Mouse (Mus musculus) adrenal gland, postnatal 4 days (tissue): ENCODE measurements around the gene Pfas. TPM values are rescaled to one million over a fixed set of nuclear protein-coding genes. Genes with fewer than 3 reads are reported as not detected.
A peak's percentile ranks its signal among the peaks of the same experiment; 100 is the strongest.
"Not testable (repeated sequence)": the region's sequence is repeated elsewhere in the genome, so short reads cannot be mapped to it uniquely, and the experiment has no call there.

Experiments
- DNase-seq, 2 experiments: peaks; one replicate each; pipeline ENCODE4 v3.0.0; 2021 to 2022; ENCODE audit warnings: low spot score in 2 of 2, mixed read lengths in 2 of 2
- total RNA-seq, 2 experiments: library from RNA; stranded (reverse); gene quantifications; 2 replicates each; pipeline ENCODE4 v1.2.3; 2021

Gene Pfas
- total RNA-seq, 2 experiments from 2014 or later = 37.5 to 42.3 TPM

DNA sequence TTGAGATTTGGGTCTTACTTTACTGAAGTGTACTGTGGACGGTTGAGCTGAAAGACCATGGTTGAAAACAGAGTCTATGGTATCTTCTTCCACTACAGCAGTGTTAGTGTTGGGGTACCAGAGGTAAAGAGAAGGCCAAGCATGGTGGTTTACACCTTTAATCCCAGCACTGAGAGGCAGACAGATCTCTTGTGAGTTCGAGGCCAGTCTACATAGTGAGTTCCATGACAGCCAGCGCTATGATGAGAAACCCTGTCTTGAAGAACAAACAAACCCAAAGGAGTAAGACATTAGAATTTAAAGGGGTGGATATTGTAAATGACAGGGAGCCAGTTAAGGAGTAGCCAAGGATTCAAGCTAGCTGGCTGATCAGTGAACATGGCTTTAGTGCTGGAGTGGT lies 8.5 kb upstream of the Pfas start:
- DNase-seq = no peak

DNA sequence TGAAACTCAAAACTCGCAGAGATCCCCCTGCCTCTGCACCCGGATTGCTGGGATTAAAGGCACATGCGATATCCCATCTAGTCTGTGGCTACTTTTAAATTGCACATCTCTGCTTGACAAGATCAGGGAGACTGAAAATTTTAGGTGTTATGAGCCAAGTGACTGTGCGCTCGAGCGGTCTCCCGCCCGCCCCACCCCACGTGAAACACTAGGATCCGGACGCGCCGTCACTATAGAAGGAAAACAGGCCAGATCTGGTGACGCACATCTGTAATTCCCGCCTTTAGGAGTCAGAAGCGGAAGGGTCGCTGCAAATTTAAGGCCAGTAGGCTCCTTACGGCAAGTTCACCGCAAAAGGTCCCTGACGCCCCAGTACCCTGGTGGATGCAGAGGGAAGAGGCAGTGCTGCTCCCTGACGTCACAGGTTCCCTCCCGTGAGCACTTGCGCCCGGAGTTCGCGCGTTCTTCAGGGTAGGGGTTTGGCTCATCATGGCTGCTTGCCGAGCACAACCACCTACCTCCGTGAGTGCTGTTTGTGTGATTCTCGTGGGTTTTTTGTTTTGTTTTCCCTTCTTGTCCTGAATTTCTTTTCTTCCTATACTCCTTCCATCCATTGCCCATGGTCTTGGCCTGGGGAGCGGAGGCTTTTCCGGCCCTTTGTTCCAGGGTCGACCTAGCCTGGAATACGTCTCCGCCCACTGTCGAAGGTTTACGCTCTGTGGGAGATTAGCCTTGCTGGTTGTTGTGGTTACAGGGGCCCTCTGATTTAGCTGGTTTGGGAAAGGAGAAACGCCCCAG lies 7.6 kb upstream of the Pfas start, which contains the start of gene Ctc1:
Gene Ctc1, plus strand, starts transcription at position 268 of the 798 bp plus-strand sequence.
- DNase-seq = peak; percentile 68 to 82

DNA sequence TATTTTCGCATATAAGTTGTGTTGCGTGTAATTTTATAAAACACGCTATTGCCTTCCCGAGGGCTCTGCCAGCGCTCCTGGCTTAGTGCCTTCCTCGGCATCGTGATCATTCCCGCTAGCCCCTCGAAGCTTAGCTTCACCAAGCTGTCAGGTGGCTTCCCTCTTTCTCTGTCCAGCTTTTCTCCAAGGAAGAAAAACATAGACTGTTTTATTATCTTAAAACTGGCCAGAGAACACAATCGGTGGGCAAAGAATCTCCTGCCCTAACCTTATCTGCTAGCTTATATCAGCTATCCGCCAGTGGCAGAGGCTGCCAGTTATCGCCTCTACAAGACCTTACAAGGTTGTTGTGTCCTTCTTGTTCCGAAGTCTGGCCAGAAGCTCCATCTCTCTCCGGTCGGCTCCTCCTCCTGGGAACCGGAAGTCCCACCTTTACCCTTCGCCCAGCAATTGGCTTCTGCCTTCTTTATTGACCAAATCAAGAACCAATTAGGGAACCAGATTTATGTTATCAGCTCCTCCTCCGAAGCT lies 3.9 kb upstream of the Pfas start:
- peak; percentile 32 to 72 for DNase-seq

DNA sequence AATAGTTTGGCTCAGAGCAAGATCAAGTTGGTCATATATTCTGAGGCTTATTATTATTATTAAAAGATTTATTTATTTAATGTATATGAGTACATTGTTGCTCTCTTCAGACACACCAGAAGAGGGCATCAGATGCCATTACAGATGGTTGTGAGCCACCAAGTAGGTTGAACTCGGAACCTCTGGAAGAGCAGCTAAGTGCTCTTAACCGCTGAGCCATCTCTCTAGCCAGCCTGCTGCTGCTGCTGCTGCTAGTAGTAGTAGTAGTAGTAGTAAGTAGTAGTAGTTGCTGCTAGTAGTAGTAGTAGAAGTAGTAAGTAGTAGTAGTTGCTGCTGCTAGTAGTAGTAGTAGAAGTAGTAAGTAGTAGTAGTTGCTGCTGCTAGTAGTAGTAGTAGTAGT lies 3.2 kb upstream of the Pfas start:
- DNase-seq = not testable (repeated sequence)

DNA sequence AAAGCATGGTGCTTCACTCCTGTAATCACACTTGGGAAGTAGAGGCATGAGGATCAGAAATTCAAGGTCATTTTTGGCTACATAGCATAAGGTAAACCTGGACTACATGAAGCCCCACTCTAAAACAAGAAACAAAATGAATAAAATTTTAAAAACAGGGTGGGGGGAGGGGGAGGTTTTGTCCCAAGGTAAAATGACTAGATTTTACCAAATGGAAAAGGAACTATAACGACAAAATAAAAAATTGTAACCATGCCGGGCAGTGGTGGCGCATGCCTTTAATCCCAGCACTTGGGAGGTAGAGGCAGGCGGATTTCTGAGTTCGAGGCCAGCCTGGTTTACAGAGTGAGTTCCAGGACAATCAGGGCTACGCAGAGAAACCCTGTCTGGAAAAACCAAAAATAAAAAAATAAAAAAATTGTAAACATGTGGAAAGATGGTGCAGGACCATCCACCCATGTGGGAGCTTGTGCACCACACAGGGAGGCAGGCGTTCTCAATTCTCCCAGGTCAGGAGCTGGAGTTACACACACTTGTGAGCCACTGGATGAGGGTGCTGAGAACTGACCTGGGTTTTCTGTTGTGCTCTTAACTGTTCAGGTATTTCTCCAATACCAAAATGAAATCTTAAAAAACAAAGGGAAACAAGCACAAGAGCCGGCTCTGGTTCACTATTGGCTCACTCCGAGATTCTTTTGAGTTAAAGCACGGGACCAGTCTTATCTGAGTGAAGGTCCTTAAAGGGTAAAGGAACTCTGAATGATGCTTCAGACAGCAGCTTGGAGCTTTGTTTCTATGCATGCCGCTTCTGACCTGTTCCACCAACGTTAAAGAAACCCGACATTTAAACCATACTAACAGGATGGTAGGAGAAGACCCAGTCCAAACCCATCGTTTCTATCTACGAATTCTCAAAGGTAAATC lies 2.4 kb upstream of the Pfas start:
- DNase-seq = no peak

DNA sequence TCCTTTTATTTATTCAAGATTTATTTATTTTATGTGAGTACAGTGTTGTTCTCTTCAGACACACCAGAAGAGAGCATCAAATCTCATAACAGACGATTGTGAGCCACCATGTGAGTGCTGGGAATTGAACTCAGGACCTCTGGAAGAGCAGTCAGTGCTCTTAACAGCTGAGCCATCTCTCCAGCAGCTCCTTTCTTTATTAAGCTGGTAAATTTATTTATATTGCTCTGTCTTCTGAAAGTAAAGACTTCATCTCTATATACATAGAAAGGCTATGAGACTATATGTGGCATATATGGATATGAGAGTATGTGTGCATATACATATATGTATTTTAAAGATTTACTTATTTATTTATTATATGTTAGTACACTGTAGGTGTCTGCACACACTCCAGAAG lies 1.2 kb upstream of the Pfas start:
- DNase-seq = no peak

DNA sequence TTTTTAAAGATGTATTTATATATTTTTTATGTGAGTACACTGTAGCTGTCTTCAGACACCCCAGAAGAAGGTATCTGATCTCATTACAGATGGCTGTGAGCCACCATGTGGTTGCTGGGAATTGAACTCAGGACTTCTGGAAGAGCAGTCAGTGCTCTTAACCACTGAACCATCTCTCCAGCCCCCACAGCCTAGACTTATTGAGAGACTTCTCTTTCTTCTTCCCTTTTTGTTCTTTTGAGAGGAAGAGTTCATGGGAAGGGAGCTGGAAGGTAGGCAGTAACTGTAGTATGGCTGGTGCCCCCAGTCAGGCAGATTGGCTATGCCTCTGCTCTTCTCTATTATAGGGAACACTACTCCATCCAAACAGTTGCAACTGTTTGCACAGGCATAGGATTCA lies 1.7 kb downstream of the Pfas start:
- DNase-seq = not testable (repeated sequence)

DNA sequence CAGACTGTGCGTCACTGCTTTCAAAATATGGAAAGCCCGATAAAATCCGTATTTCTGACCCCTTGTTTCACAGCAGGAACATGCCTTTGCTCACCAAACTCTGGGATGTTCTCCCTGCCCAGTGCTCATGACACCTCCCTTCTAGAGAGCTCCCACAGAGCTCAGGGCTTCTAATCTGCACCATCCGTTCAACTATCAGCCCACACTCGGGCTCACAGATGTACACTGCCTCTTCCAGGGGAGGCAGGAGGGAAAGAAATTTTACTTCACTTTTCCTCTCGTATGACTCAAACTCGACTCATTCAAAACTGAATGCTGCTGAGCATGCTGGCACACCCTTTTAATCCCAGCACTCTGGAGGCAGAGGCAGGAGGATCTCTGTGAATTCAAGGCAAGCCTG lies 3.1 kb downstream of the Pfas start:
- no peak for DNase-seq

DNA sequence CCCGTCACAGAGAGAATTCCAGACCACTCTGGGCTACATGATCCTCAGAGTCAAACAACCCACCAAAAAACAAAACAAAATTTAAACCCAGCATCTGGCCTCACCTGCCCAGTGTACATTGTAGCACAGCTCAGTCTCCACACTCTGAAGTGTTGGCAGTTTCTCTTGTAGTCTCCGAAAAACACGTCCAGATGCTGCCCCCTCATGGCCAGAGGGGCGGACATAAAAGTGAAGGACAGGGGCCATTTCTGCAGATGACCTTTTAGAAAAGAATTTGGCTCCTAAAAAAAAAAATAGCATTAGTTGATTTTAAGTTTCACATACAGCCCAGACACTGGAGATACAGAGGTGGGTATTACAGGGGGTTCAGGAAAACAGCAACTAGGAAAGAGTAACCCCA lies 4.7 kb downstream of the Pfas start:
- peak in 1 of 2 experiments; percentile 39 for DNase-seq

DNA sequence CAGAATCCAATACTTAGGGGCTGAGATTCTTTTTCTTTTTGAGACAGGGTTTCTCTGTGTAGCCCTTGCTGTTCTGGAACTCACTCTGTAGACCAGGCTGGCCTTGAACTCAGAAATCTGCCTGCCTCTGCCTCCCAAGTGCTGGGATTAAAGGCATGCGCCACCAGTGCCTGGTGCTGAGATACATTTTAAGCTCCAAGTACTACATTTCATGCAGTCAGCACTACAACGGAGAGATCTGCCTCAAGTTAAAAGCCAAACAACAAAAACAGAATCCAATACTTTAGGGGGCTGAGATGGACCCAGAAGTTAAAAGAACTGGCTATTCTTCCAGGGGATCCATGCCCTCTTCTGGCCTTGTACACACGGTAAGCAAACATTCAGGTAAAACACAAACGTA lies 5.5 kb downstream of the Pfas start:
- DNase-seq = not testable (repeated sequence)

DNA sequence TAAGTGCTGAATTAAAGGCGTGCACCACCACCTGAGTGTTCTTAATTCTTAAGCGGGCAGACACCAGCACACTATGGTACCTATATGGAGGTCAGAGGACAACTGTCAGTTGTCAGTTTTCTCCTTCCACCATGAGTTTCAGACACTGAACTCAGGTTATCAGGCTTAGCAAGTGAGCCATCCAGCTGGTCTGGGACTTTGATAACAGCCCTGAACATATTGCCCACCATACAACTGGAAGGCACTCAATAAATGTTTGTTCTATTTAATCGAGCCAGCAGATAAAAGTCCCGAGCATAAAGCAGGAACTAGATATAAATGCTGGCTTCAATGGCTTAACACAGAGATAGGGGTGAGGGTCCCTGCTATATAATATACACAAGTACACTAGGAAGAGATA lies 11.2 kb downstream of the Pfas start:
- no peak for DNase-seq

DNA sequence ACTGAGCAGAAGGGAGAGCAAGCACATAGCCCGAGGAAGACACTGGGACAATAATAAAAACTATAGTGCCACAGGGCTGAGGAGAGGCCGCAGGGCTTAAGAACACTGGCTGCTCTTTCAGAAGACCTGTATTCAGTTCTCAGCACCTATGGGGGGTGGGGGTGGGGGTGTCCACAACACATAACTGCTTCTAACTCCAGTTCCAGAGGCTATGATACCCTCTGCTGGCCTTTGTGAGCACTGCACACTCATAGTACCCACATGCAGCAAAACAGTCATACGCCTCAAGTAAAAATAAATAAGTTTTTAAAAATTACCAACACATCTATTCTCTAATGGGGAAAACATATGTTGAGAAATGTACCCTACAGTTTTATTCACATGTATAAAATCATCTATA lies 13.9 kb downstream of the Pfas start:
- no peak for DNase-seq

DNA sequence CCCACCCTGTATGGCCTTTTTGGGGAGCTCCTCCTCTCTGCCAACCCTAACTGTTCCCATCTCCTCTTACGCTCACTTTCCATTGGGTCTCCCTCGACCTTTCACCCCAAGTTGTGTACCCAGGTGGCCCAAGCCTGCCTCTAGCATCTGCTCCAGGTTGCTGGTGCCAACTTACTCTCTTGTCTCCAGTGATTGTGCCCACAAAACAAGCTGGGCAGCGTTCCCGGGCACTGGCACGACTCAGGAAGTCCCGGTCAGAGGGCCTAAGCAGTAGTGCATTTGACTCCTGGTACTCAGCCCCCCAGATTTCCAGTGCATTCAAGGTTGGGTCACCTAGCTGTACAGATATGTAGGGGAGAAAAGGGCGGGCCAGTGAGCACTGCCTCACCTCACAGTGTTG lies 15.1 kb downstream of the Pfas start:
- DNase-seq = no peak

DNA sequence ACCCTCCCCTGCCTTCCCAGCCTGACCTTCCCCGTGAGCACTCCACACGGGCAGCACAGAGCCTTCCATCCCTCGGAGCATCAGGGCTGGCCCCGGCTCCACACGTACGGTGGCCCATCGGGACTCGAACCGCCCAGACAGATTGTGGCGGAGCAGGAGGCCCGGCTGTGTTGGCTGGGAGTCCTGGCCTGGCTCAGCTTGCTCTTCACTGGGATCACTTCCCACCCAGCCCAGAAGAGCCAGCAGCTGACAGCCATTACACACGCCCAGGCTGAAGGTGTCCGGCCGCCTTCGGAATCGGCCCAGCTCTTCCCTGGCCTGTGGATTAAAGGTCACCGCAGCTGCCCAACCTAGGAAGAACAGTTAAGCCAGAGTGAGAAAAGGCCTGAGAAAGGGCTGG lies 19.9 kb downstream of the Pfas start:
- no peak for DNase-seq

DNA sequence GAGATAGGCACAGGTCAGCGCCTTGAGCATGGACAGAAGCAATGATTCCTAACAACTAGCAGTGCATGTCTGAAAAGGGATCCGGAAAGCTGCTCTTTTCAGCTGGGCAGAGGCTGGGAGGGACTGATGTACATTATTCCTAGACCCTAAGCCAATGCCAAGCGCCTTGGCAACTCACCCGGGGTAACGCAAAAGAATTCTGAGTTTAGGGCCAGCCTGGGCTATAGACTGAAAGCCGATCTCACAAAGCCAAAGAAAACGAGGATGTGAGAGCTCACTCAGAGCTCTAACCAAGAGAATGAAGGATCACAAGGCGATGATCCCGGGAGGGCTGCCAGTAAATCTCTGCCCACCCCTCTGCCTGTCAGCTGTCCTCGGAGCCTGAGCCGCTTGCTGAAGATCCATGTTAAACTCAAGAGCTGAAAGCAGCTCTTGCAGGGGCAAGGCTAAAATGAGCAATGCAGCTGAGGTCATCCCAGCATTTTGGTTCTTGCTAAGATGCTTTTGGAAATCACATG lies 20.8 kb downstream of the Pfas start:
- DNase-seq = no peak

DNA sequence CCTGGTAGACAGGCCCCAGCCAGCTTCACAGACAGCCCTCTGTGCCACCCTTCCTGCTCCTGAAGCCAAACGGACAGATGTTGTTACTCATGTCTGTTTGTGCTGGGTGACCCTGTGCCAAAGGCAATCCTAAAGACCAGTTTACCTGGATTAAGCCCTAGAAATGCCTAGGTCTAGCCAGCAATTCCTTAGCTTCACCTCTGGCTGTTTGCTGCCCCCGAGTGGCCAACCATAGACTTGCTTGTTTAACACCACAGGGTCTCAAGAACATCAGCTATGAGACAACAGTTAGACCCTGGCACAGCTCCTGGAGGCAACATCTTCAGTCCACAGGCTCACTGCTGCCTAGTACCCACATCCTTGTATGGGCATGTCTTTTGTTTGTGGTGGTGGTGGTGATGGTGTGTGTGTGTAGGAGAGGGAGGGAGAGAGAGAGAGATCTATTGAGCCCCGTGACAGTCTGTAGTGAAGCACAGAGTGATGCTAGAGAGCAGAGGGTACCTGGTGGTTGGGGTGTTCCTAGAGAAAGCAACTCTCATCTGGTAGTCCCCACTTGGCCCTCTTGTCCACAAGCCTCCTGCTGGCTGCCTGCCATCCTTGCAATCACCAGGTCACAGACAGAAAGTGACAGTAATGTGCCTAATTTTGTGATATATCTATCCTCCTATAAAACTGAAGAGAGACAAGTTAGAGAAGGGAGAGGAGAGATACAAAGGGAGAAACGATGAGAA lies 25.5 kb downstream of the Pfas start:
- DNase-seq = peak; percentile 40 to 52

DNA sequence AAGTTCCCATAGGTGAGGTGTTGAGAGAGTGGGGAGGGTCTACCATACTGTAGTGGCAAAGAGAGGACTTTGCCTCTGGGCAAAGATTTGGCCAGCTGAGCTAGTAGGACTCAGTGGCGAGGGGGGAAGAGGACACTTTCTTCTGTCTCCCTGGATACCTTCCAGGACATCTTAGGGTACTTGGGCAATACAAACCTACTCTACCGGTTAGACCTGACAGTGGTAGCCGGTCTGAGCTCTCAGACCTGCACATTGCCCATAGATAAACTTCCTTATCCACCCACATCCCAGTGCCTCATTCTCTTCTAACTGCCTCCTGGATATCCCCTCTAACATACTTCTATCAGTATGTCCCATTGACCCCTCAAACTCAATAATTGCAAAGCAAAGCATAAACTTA lies 27.3 kb downstream of the Pfas start:
- DNase-seq = no peak

DNA sequence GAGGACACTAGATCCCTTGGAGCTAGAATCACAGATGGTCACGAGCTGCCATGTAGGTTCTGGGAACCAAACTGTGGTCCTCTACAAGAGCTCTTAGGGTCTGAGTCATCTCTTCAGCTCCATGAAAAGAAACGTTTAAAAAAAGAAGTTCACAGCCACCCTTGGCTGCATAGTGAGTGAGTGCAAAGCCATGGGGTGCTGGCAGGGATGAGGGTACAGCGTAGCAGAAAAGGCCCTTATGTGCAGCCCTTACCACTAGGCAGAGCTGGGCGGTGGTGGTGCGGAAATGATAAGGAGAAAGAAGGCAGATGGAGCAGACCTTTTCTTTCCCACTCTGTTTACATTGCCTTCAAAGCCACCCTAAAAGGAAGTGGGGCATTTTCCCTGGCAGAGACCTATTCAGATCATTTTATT lies 28.9 kb downstream of the Pfas start:
- DNase-seq = no peak

DNA sequence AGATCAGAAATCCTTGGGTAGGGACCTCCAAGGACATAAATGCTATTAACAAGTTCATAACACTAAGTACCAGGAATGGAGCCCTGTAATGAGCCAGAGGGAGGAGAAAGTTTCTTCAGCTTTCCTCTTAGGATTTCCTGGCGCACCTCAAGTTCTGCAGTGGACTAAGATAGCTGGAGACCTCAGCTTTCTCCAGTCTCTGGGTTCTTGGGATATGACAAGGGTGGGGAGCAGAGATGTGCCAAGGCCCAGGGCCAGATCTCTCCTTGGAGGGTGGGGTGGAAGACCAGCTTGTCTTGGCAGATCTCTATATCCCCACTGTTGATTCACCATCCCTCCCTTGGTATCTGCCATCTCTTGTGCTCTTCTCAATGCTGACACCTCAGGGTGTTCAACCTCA lies 32.7 kb downstream of the Pfas start:
- DNase-seq = no peak

DNA sequence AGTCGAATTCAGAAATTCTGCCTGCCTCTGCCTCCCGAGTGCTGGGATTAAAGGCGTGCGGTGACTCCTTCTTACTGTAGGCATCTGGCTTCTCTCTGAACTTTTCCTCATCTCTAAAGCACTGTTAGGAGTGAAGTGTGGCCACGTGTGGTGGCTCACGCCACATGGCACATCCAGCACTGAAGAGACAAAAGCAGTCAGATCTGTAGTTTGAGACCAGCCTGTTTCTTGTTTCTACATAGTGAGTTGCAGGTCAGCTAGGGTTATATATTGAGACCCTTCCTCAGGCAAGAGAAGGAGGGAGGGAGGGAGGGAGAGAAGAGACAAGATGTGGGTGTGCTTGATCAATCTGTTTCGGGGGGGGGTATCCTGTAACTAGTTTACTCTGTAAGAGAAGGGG lies 33.2 kb downstream of the Pfas start, which contains the start of gene Rangrf:
Gene Rangrf, minus strand, starts transcription at position 101 of the 400 bp plus-strand sequence.
- DNase-seq = no peak

DNA sequence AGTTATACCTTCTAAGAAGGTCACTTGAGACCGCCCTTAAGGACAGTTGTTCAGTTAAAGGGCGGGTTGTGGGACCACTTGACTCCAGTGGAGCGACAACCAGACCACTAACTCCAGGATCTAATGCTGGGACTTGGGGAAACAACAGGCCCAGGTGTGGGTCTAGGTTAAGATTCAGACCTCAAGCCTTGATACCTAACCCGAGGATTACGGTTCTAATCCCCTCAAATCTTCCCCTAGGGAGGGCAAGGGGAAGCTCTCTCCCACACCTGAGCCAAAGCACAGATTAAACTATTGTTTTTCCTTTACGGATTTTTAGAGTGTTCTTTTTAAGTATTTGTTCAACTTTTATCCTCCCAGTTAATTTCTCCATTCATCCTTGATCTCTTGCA lies 34.2 kb downstream of the Pfas start:
- DNase-seq = no peak
